Mouse (Mus musculus) lung, postnatal 25 days (tissue): ENCODE measurements around the gene Tbc1d4.
"Not testable (repeated sequence)": the region's sequence is repeated elsewhere in the genome, so short reads cannot be mapped to it uniquely, and the experiment has no call there.

Source experiments
- DNase-seq: peaks from one replicate; pipeline ENCODE4 v3.0.0; 2022; ENCODE audit warnings: low spot score

Gene Tbc1d4

DNA sequence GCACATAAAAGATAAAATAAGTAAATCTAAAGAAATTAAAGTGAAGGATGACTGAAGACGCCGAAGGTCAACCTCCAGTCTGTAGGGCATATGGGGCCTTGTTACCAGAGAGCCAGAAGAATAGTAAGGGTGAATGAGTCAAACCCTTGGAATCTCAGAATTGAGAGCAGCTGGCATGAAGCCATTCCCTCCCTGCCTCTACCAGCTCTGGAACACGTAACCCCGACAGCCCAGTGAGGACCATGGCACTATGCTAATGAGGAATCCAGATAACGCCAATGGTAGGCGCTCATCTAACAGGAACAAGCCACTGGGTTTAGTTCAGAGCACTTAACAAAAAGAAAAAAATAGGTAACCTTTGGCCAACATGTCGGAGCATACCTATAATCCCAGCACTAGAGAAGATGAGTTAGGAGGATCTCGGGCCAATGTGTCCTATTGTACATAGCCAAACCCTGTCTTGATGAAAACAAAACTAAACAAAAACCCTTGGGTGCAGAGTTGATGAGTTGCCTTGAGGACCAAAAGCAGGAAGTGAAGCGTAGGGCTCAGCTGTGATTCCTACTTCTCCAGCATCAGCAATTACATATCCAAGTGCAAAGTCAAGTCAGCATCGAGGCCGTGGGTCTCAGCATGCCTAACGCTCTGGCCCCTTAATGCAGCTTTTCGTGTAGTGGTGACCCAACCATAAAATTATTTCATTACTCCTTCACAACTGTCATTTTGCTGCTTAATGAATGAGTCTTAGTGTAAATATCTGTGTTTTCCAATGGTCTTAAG is 13.5 kb downstream of the Tbc1d4 start:
- DNase-seq, result no peak

- no peak for DNase-seq
Observed at GRCm38 (mm10) chr14:101594001-101594400, 15.0 kb downstream of the Tbc1d4 start.

DNA sequence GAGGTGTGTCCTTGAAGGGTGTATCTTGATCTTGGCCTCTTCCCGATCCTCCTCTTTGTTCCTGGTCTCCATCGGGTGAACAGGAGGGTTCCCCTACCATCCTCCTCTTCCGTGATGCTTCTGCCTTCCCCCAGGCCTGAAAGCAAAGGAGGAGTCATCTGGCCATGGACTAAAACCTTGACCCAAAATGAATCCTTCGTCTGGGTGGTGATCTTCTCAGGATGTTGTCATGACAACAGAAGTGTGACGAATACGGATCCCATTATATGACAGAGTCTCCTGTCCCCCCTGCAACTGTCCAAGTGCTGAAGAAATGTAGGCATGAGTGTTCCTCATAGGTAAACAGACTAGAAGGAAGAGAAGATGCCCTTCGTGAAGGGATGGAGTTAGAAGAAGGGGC is 15.7 kb downstream of the Tbc1d4 start:
- DNase-seq, result no peak

GRCm38 (mm10) chr14:101591101-101591500 is 17.9 kb downstream of the Tbc1d4 start:
- DNase-seq, result no peak

DNA sequence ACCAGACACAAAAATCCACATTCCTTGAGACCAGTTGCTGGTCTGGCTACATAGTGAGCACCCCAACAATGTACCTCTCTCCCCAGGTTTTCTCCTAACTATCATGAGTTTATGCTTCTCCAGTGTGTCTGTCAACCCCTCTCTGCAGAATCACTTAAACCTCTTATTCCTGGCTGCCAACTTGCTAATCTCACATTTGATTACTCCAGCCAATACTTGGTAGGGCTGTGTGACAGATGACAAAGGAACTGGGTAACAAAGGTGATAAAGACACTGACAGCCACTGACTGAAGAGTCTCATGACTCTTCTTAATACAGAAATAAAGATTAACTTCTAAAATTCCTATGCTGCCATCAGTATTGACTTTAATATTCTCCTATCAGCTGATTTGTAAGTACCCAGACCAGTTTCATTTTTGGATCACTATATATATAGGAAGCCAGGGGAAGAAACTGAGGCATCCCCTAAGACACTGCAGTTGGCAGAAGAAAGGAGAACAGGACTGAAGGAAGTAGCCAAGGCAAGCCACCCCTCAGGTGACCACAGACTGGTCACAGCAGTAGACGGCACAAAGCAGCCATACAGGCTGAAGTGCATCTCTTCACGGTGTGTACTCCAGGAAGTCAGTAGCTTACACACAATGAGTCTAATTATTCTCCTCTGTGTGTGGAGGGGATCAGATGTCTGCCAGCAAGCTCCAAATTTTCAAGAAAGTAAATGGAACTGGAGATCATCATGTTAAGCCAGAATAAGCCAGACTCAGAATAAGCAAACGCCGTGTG is 20.6 kb downstream of the Tbc1d4 start:
- DNase-seq, result not testable (repeated sequence)

- DNase-seq, result not testable (repeated sequence)
Observed at GRCm38 (mm10) chr14:101587366-101588040, 21.5 kb downstream of the Tbc1d4 start.

GRCm38 (mm10) chr14:101586096-101586495 is 22.9 kb downstream of the Tbc1d4 start:
- DNase-seq, result no peak

GRCm38 (mm10) chr14:101575651-101576050 is 33.3 kb downstream of the Tbc1d4 start:
- no peak for DNase-seq

GRCm38 (mm10) chr14:101574536-101574935 is 34.5 kb downstream of the Tbc1d4 start:
- no peak for DNase-seq

- DNase-seq, result no peak
Observed at GRCm38 (mm10) chr14:101573107-101573614, 35.8 kb downstream of the Tbc1d4 start.

- DNase-seq, result no peak
Observed at GRCm38 (mm10) chr14:101568828-101569227, 40.2 kb downstream of the Tbc1d4 start.

GRCm38 (mm10) chr14:101566717-101567116 is 42.3 kb downstream of the Tbc1d4 start:
- DNase-seq, result no peak

DNA sequence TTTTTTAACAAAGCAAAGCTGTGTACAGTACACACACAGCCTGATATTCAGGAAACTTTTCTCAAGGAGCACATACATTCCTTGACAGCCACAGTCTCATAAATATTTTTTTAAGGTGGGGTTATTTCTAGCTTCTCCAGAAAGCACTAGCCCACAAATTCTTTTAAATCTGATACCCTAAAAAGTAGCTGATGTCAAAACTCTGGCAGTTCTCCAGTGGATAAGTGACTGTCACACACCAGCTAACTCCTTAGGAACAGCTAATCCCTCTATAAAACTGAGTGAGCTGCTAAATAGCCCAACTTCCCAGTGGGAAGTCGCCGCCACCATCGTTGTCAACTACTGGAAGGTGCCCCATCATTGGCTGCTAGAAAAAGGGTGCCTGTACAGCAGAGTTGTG is 43.3 kb downstream of the Tbc1d4 start:
- DNase-seq, result no peak

DNA sequence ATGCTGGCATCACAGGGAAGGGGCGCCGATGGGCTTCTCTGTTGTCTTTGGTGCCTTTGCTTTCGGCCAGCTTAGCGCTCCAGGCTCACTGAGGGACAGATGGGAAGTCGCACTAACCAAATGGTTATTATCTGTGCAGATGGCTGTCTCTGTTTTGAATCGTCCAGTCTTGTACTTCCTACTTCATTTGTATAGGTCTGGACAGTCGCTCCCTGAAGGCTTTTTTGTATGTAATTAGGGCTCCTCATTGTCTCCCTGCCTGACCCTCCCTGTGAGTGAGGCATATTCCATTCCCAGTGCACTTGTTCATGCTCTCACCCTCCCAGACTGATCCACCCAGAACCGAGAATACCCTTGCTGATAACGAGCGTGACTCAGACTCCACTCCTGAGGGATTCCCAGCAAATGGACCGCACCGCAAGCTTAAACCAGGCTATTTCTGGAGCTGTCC is 47.7 kb downstream of the Tbc1d4 start:
- no peak for DNase-seq

- DNase-seq, result no peak
Observed at GRCm38 (mm10) chr14:101559446-101559845, 49.5 kb downstream of the Tbc1d4 start.

DNA sequence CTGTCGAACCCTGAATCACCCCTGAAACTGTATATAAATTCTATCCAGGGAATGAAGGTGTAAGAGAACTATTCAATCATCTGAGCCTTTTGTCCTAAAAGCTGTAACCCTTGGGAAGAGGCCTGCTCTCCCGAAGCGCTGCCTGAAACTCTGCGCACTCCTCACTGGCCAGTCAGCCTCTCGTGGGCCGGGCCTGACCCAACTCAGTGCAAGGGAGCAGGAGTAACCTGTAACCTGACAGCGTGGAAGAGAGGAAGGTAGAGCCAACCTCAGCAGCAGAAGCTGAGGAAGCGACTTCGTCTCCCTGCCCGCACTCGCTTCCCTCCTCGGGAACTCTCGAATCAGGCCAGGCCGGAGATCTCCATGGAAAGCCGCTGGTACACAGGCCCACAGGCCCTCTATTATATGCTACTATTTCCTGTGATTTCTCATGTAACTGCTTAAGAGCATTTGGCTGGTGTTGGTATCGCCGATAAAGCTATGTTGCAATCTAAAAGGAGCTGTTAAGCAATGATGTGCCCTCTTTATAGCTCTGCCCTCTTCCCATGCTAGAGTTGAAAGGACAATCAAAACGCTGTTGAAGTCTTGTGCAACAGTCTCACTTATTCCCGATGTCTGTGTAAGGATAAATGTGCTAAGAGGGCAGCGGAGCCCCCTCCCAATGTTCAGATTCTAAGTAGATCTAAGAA is 60.0 kb downstream of the Tbc1d4 start:
- peak; percentile 72 for DNase-seq

- DNase-seq, result no peak
Observed at GRCm38 (mm10) chr14:101541863-101542262, 67.1 kb downstream of the Tbc1d4 start.

GRCm38 (mm10) chr14:101541141-101541540 is 67.8 kb downstream of the Tbc1d4 start:
- DNase-seq, result no peak

- DNase-seq, result no peak
Observed at GRCm38 (mm10) chr14:101540466-101540865, 68.5 kb downstream of the Tbc1d4 start.

GRCm38 (mm10) chr14:101537906-101538305 is 71.1 kb downstream of the Tbc1d4 start:
- no peak for DNase-seq

GRCm38 (mm10) chr14:101537413-101537812 is 71.6 kb downstream of the Tbc1d4 start:
- no peak for DNase-seq
